Mouse (Mus musculus) MN1 (cell line): ENCODE measurements at regions not wholly inside any gene's neighbourhood (a gene's known extent, or its start where the extent isn't known, plus 50 kb on each side); places are given as distances from the start of the nearest gene placed in this dataset.

ENCODE experiments used
- DNase-seq: peaks from one replicate; pipeline ENCODE4 v3.0.0-alpha.2; 2016; ENCODE audit warnings: low spot score

GRCm38 (mm10) chr9:84178705-84179104 lies 253.8 kb downstream of the Bckdhb start:
- no peak for DNase-seq

- no peak for DNase-seq
Measured at GRCm38 (mm10) chr9:84179238-84179637, 254.3 kb downstream of the Bckdhb start.

- peak; percentile 23 for DNase-seq
Measured at GRCm38 (mm10) chr9:84183637-84184374, 258.9 kb downstream of the Bckdhb start.

GRCm38 (mm10) chr9:84187531-84187930 lies 262.6 kb downstream of the Bckdhb start:
- no peak for DNase-seq

GRCm38 (mm10) chr9:84193405-84193804 lies 268.5 kb downstream of the Bckdhb start:
- no peak for DNase-seq

- DNase-seq: peak; percentile 30
Measured at GRCm38 (mm10) chr9:84194716-84195115, 269.8 kb downstream of the Bckdhb start.

- DNase-seq: no peak
Measured at GRCm38 (mm10) chr9:84195338-84195737, 270.4 kb downstream of the Bckdhb start.

GRCm38 (mm10) chr9:84200208-84200607 lies 275.3 kb downstream of the Bckdhb start:
- DNase-seq: no peak

GRCm38 (mm10) chr9:84204056-84204455 lies 279.1 kb downstream of the Bckdhb start:
- no peak for DNase-seq

- DNase-seq: no peak
Measured at GRCm38 (mm10) chr9:84240491-84240975, 315.6 kb downstream of the Bckdhb start.

- no peak for DNase-seq
Measured at GRCm38 (mm10) chr9:84249765-84250164, 324.8 kb downstream of the Bckdhb start.

GRCm38 (mm10) chr9:84253022-84253991 lies 328.4 kb downstream of the Bckdhb start:
- peak; percentile 37 for DNase-seq

GRCm38 (mm10) chr9:84258488-84258887 lies 333.5 kb downstream of the Bckdhb start:
- DNase-seq: no peak

GRCm38 (mm10) chr9:84259751-84260150 lies 334.8 kb downstream of the Bckdhb start:
- DNase-seq: no peak

GRCm38 (mm10) chr9:84262151-84262550 lies 337.2 kb downstream of the Bckdhb start:
- DNase-seq: no peak

- DNase-seq: no peak
Measured at GRCm38 (mm10) chr9:84266974-84267373, 342.0 kb downstream of the Bckdhb start.

- DNase-seq: no peak
Measured at GRCm38 (mm10) chr9:84274608-84275007, 349.7 kb downstream of the Bckdhb start.

- DNase-seq: no peak
Measured at GRCm38 (mm10) chr9:84278295-84278694, 353.4 kb downstream of the Bckdhb start.

GRCm38 (mm10) chr9:84278731-84279130 lies 353.8 kb downstream of the Bckdhb start:
- DNase-seq: no peak

- DNase-seq: no peak
Measured at GRCm38 (mm10) chr9:84280898-84281297, 356.0 kb downstream of the Bckdhb start.

- no peak for DNase-seq
Measured at GRCm38 (mm10) chr9:84281610-84282009, 356.7 kb downstream of the Bckdhb start.

GRCm38 (mm10) chr9:84283296-84283695 lies 358.4 kb downstream of the Bckdhb start:
- DNase-seq: no peak

GRCm38 (mm10) chr9:84285604-84286003 lies 360.7 kb downstream of the Bckdhb start:
- DNase-seq: peak; percentile 9
